Mouse (Mus musculus) left cerebral cortex, adult 9 months (tissue): ENCODE measurements around the gene Mgat3.
A peak's percentile ranks its signal among the peaks of the same experiment; 100 is the strongest.

Source experiments
- DNase-seq, 2 experiments: peaks; one replicate each; pipeline ENCODE4 v3.0.0; 2022; ENCODE audit warnings: low spot score in 2 of 2

The Mgat3 gene

GRCm38 (mm10) chr15:80173001-80173771, at the start of gene Mgat3:
Gene Mgat3, plus strand, starts transcription at chr15:80173721.
- peak; percentile 23 to 50 for DNase-seq

DNA sequence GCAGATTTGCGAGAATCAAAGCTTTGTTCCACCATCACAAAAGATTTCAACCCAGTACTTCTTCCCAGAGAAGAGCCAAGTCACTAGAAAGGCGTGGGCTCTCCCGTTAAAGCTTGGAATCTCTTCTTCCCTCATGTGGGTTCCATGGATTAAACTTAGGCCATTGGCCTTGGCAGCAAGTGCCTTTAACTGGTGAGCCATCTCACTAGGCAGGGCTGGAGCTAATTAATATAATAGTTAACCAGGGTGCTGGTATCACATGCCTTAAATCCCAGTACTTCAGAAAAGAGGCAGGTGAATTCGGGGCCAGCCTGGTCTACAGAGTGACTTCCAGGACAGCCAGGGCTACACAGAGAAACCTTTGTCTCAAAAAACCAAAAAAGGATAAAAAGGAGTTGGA, 48.9 kb upstream of the Mgat3 start:
- no peak for DNase-seq

GRCm38 (mm10) chr15:80127191-80127590, 46.3 kb upstream of the Mgat3 start:
- DNase-seq, result no peak

DNA sequence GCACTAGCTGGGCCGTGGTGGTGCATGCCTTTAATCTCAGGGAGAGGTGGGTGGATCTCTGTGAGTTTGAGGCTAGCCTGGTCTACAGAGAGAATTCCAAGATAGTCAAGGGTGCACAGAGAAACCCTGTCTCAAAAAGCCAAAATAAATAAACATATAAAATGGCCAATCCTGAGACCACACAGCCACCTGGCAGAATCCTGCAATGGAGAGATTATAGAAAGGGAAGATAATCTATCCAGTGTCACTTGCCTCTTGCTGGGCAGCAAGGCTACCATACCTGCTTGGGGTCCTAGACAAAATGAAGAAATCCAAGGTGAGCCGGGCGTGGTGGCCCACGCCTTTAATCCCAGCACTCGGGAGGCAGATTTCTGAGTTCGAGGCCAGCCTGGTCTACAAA, 43.5 kb upstream of the Mgat3 start:
- DNase-seq, result no peak

DNA sequence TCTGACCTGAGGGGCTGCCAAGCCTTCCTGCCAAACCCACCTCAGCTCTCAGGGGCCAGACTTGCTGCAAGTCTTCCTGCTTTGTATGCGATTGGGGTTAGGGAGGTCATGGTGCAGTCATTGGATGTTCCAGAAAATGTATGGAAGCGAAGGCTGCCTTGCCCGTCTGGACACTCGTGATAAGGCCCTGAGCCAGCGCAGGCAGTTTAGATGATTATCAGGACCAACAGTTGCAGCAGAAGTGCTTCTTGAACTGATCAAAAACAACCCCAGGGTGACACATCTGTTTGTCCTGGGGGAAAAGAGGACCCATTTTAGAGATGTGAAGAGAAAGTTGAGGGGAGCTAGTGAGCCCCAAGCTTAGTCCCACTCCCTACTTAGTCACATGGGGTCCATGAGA, 42.8 kb upstream of the Mgat3 start:
- DNase-seq, result no peak

DNA sequence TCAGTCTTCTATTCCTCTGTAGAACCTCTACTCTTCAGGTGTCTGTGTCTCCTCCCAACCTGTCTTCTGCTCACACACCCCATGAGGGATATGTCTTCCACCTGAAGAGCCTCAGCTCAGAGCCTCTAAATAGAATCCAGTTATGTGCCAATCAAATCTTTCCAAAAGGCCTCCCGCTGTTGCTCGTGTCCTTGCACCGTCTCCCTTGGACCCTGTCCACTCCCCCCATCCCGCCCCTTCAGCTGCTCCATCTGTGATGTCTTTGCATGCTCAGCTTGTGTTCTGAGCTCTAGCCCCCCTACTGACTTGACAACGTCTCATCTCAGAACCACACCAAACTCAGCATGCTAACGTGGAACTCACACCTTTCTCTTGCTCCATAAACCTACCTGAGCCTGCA, 42.1 kb upstream of the Mgat3 start:
- DNase-seq, result no peak

GRCm38 (mm10) chr15:80132452-80132851, 41.1 kb upstream of the Mgat3 start:
- no peak for DNase-seq

DNA sequence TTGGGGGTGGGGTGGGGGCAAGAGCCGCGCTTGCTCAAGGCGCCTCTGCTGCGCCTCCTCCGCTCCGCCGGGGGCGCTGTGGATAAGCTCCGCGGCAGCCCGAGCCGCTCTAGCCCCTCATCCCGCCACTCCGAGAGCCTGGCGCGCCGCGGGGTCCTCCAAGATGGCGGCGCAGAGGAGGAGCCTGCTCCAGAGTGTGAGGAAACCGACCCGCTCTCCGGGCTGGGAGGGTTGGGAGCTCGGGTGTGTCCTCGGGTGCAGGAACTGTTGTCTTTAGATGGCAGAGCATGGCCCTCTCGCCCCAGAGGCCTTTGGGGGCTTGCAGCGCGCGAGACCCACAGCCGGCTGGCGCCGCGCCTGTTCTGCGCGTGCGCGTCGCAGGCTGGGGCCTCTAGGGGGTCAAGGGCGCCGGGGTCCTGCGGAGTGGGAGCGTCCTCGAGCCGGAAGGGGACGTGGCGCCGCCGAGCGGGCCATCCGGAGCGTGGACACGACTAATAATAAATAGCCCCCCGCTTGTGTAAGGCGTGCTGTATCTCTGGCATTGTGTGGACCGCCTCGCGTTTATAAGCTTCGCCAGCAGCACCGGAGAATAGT, 40.4 kb upstream of the Mgat3 start, which contains the start of gene Tab1:
Gene Tab1, plus strand, starts transcription at position 135 of the 594 bp plus-strand sequence.
- peak; percentile 75 to 92 for DNase-seq

- DNase-seq, result peak in 1 of 2 experiments; percentile 37
These were observed 39.7 kb upstream of the Mgat3 start for GRCm38 (mm10) chr15:80133682-80134449.

- DNase-seq, result no peak
These were observed 39.1 kb upstream of the Mgat3 start for GRCm38 (mm10) chr15:80134450-80134847.

- no peak for DNase-seq
These were observed 38.0 kb upstream of the Mgat3 start for GRCm38 (mm10) chr15:80135499-80135898.

DNA sequence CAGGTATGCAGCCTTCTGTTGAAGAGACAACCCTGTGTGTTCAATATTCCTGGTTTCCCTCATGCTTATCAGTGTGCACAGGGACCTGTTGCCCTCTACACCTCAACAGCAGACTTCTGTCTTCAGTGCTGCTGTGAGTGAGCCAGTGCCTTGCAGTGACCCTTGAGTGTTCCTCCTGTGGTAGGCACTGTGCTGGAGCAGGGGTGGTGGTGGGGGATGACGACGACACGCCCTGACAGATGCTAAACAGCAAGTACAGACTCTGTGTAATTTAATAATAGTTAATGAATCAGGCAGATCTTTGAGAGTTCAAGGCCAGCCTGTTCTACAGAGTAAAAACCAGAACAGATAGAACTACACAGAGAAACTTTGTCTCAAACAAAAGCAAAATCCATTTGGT, 36.9 kb upstream of the Mgat3 start:
- DNase-seq, result no peak

- peak; percentile 52 to 82 for DNase-seq
These were observed 35.4 kb upstream of the Mgat3 start for GRCm38 (mm10) chr15:80137945-80138791.

DNA sequence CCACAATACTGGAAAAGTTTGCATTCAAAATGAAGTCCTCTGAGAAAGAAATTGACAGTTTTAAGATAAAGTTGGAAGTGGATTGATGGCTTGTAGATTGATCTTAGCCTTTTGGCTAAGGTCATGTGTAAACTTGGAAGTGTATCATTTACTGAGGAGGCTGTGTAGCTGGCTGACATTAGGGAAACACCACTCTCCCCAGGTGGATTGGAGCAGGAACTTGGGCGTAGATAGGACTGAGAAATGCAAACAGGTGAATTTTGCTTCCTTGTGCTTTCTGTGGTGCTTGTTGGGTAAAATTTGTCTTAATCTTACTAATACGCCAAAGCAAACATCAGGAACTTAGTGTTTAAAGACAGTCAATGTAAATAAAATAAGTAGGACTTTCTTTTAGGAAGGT, 33.2 kb upstream of the Mgat3 start:
- DNase-seq, result no peak

GRCm38 (mm10) chr15:80140878-80141277, 32.6 kb upstream of the Mgat3 start:
- no peak for DNase-seq

DNA sequence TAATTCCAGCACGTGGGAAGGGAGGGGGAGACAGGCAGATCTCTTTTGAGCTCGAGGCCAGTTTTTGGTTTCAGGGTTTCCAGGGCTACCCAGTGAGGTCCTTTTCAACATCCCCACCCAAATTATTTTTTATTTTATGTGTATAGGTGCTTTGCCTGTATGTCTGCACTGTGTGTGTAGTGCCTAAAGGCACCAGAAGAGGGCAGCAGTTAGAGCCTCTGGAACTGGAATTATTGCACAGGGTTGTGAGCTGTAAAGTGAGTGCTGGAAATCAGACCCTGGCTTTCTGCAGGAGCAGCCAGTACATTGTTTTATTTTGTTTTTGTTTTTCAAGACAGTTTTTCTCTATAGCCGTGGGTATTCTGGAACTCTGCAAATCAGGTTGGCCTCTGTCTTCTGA, 31.4 kb upstream of the Mgat3 start:
- no peak for DNase-seq

GRCm38 (mm10) chr15:80143760-80144159, 29.8 kb upstream of the Mgat3 start:
- no peak for DNase-seq

GRCm38 (mm10) chr15:80145397-80145796, 28.1 kb upstream of the Mgat3 start:
- no peak for DNase-seq

DNA sequence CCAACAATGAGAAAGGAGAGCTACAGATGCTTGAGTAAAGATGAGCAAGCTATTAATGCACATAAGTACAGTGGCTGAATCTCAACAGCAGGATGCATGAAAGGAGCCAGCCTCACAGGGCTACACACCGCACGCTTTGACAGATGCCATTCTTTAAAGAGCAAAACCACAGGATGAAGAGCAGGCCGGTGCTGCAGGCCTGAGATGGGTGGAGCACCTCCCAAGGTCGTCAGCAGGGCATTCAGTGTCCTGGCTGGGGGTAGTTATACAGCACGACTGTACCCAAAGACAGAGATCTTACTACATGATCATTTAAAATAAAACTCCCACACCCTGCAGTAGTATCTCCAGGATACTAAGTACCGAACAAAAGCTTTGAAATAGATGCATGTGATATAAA, 27.4 kb upstream of the Mgat3 start:
- no peak for DNase-seq

GRCm38 (mm10) chr15:80147090-80147489, 26.4 kb upstream of the Mgat3 start:
- no peak for DNase-seq

DNA sequence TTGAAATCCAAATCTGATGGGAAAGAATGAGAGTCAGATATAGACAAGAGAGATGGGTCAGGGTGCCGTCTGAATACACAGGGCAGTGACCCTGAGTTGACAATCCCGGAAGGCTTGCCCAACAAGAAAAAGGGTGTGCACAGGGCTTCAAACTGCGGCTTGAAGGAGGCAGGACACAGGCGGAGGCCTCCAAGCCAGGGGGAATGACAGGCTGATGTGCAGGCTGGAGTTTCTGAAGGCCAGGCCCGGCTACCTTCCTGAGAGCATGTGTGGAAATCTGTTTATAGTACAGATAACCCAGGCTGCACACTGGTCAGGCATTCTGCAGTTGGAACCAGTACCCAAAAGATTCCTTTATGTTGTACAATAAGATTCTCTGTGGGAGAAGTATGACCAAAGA, 26.0 kb upstream of the Mgat3 start:
- no peak for DNase-seq

- DNase-seq, result no peak
These were observed 25.0 kb upstream of the Mgat3 start for GRCm38 (mm10) chr15:80148565-80148964.
